Mouse (Mus musculus): Measurements from ENCODE around the gene Pex16.

DNA sequence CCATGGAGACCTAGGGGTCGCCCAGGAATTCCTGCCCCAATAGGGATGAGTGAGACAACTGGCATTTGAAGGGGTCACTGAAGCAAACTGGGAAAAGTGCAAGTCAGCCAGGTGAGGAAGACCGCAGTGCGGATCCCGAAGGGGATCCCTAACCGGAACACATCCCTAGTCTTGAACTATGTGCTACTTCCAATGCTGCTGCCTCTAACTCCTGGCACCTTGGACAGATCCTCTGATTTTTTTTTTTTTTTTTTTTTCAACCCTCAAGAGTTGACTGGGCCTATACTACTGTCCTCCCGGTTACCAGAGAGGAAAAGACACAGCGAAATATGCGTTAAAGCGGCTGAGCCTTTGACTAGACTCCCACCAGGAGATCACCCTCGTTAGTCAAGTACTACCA, 15.2 kb downstream of the Pex16 start:
- TF ChIP-seq POLR2A (IDR thresholded peaks at IDR 0.05; ENCODE audit: control insufficient read depth in 1 of 2, insufficient read depth in 1 of 2, low read depth in 1 of 2, low read length in 2 of 2, poor library complexity in 1 of 2) = no peak
- TF ChIP-seq CTCF (IDR thresholded peaks at IDR 0.05 in 2 of 3, conservative IDR thresholded peaks at IDR 0.05 in 1 of 3; ENCODE audit: control insufficient read depth in 1 of 3, insufficient read depth in 1 of 3, low read depth in 2 of 3, low read length in 3 of 3, poor library complexity in 1 of 3, severe bottlenecking in 1 of 3) = no peak
- no peak for TF ChIP-seq USF1 (IDR thresholded peaks at IDR 0.05; ENCODE audit: low read depth, low read length)
- no peak for TF ChIP-seq EP300 (IDR thresholded peaks at IDR 0.05; ENCODE audit: low read depth in 1 of 2, low read length in 2 of 2)
- TF ChIP-seq NRF1 (IDR thresholded peaks at IDR 0.05; ENCODE audit: insufficient read depth, low read depth, low read length, poor library complexity, severe bottlenecking) = no peak
- no peak for TF ChIP-seq CHD2 (IDR thresholded peaks at IDR 0.05; ENCODE audit: low read length)
- TF ChIP-seq ZNF384 (IDR thresholded peaks at IDR 0.05; ENCODE audit: low read depth, low read length) = peak; percentile 96

Data from MEL (cell line).